Mouse (Mus musculus) forebrain, embryonic 15.5 days (tissue): ENCODE measurements around the gene Ascc3. TPM values are rescaled to one million over a fixed set of nuclear protein-coding genes. Genes with fewer than 3 reads are reported as not detected.

Source experiments
- ATAC-seq: fragments of 200-750 bp; cut with Nextera tagmentation; replicated peaks from 2 replicates; pipeline ENCODE4 v1.8.0; 2017; ENCODE audit warnings: mild to moderate bottlenecking, moderate TSS enrichment, moderate library complexity
- H3K27ac ChIP-seq: fragments of 300-500 bp; sonication (generic); replicated peaks from 2 replicates; pipeline ENCODE4 v1.5.1; 2015; ENCODE audit warnings: mild to moderate bottlenecking, inconsistent platforms
- H3K27me3 ChIP-seq: fragments of 300-500 bp; sonication (generic); 2 replicates; pipeline ENCODE4 v1.6.1; 2015; ENCODE audit warnings: inconsistent platforms
- H3K36me3 ChIP-seq: fragments of 300-500 bp; sonication (generic); 2 replicates; pipeline ENCODE4 v1.6.1; 2015; ENCODE audit warnings: mild to moderate bottlenecking, inconsistent platforms
- H3K4me1 ChIP-seq: fragments of 300-500 bp; sonication (generic); 2 replicates; pipeline ENCODE4 v1.6.1; 2015; ENCODE audit warnings: inconsistent platforms
- H3K4me2 ChIP-seq: fragments of 300-500 bp; sonication (generic); replicated peaks from 2 replicates; pipeline ENCODE4 v1.6.1; 2015; ENCODE audit warnings: mild to moderate bottlenecking, inconsistent platforms
- H3K4me3 ChIP-seq: fragments of 300-500 bp; sonication (generic); 2 replicates; pipeline ENCODE4 v1.5.1; 2015; ENCODE audit warnings: mild to moderate bottlenecking, inconsistent platforms
- H3K9ac ChIP-seq: fragments of 300-500 bp; sonication (generic); replicated peaks from 2 replicates; pipeline ENCODE4 v1.6.1; 2015; ENCODE audit warnings: mild to moderate bottlenecking, inconsistent platforms
- H3K9me3 ChIP-seq: fragments of 300-500 bp; sonication (generic); 2 replicates; pipeline ENCODE4 v1.6.1; 2016; ENCODE audit warnings: inconsistent platforms
- WGBS: fragments of 180-500 bp; shearing (Covaris S2); methylation state at CpG from one replicate; pipeline ENCODE4 v1.1.7; 2015; ENCODE audit warnings: mixed read lengths; 5-methylcytosine and 5-hydroxymethylcytosine counted together
- polyA plus RNA-seq: library from polyadenylated mRNA; unstranded; fragments of >200 nt; fragmentation: Nextera tagmentation; extraction: Ambion mirVana; gene quantifications from 2 replicates; pipeline ENCODE4 v1.2.1, GENCODE M21; 2015

The Ascc3 gene
- polyA plus RNA-seq, 1 experiment from 2014 or later: 17.4 TPM

GRCm38 (mm10) chr10:50876952-50877351 lies 284.5 kb downstream of the Ascc3 start:
- no peak overlapping the region for H3K4me2 ChIP-seq
- H3K36me3 ChIP-seq: no peaks in the 10 kb centered on the region
- no peaks in the 10 kb centered on the region for H3K27me3 ChIP-seq
- H3K27ac ChIP-seq: no peak overlapping the region
- no peaks in the 10 kb centered on the region for H3K4me1 ChIP-seq
- H3K9ac ChIP-seq: no peak overlapping the region
- H3K4me3 ChIP-seq: no peak overlapping the region
- WGBS: 87% methylated on average over 5 of the region's 5 CpGs
- ATAC-seq: no peak
- H3K9me3 ChIP-seq: no peaks in the 10 kb centered on the region

GRCm38 (mm10) chr10:50881476-50882069 lies 289.1 kb downstream of the Ascc3 start:
- WGBS: 15% methylated on average over 2 of the region's 2 CpGs
- Histone ChIP-seq H3K27ac (no peak overlapping the region), H3K4me1 (no peaks in the 10 kb centered on the region), H3K4me2 (no peak overlapping the region), H3K9ac (no peak overlapping the region), H3K36me3 (no peaks in the 10 kb centered on the region), H3K4me3 (no peak overlapping the region), H3K9me3 (no peaks in the 10 kb centered on the region), H3K27me3 (no peaks in the 10 kb centered on the region)
- ATAC-seq: peak; percentile 29; the same call in 1 of the 2 replicates

- H3K36me3 ChIP-seq: no peaks in the 10 kb centered on the region
- no peak overlapping the region for H3K4me2 ChIP-seq
- 85% methylated on average over 2 of the region's 2 CpGs for WGBS
- no peaks in the 10 kb centered on the region for H3K9me3 ChIP-seq
- no peak for ATAC-seq
- H3K27me3 ChIP-seq: no peaks in the 10 kb centered on the region
- H3K9ac ChIP-seq: no peak overlapping the region
- no peak overlapping the region for H3K4me3 ChIP-seq
- no peaks in the 10 kb centered on the region for H3K4me1 ChIP-seq
- no peak overlapping the region for H3K27ac ChIP-seq
These were observed 289.9 kb downstream of the Ascc3 start for GRCm38 (mm10) chr10:50882366-50882765.

GRCm38 (mm10) chr10:50886305-50886704 lies 293.8 kb downstream of the Ascc3 start:
- 41% methylated on average over 4 of the region's 4 CpGs for WGBS
- H3K4me2 ChIP-seq: no peak overlapping the region
- H3K36me3 ChIP-seq: no peaks in the 10 kb centered on the region
- H3K27me3 ChIP-seq: peaks cover 25% of the 10 kb centered on the region
- no peak overlapping the region for H3K9ac ChIP-seq
- no peaks in the 10 kb centered on the region for H3K9me3 ChIP-seq
- no peak for ATAC-seq
- no peak overlapping the region for H3K4me3 ChIP-seq
- no peaks in the 10 kb centered on the region for H3K4me1 ChIP-seq
- no peak overlapping the region for H3K27ac ChIP-seq

GRCm38 (mm10) chr10:50890621-50891020 lies 298.2 kb downstream of the Ascc3 start:
- Histone ChIP-seq H3K27me3 (peaks cover 63% of the 10 kb centered on the region), H3K27ac (no peak overlapping the region), H3K9me3 (no peaks in the 10 kb centered on the region), H3K4me2 (no peak overlapping the region), H3K36me3 (no peaks in the 10 kb centered on the region), H3K4me1 (peaks cover 15% of the 10 kb centered on the region), H3K9ac (no peak overlapping the region), H3K4me3 (no peak overlapping the region)
- 16% methylated on average over 6 of the region's 6 CpGs for whole genome bisulfite sequencing
- no peak for ATAC-seq

GRCm38 (mm10) chr10:50891876-50892711 lies 299.6 kb downstream of the Ascc3 start:
- Histone ChIP-seq H3K27me3 (peaks cover 76% of the 10 kb centered on the region), H3K9me3 (no peaks in the 10 kb centered on the region), H3K9ac (no peak overlapping the region), H3K4me3 (no peak overlapping the region), H3K36me3 (no peaks in the 10 kb centered on the region), H3K4me1 (peaks cover 15% of the 10 kb centered on the region), H3K4me2 (no peak overlapping the region), H3K27ac (no peak overlapping the region)
- no peak for ATAC-seq
- whole genome bisulfite sequencing: under 1% methylated on average over 26 of the region's 26 CpGs

GRCm38 (mm10) chr10:50892751-50893320 lies 300.4 kb downstream of the Ascc3 start:
- Histone ChIP-seq H3K27me3 (peaks cover 84% of the 10 kb centered on the region), H3K9me3 (no peaks in the 10 kb centered on the region), H3K36me3 (no peaks in the 10 kb centered on the region), H3K4me3 (0 out of 2 replicates have a peak overlapping the region, but pooled peaks have one; percentile 10), H3K27ac (no peak overlapping the region), H3K9ac (no peak overlapping the region), H3K4me1 (peaks cover 19% of the 10 kb centered on the region), H3K4me2 (no peak overlapping the region)
- no peak for ATAC-seq
- 4% methylated on average over 15 of the region's 15 CpGs for WGBS

GRCm38 (mm10) chr10:50893546-50893945 lies 301.1 kb downstream of the Ascc3 start:
- Histone ChIP-seq H3K36me3 (no peaks in the 10 kb centered on the region), H3K27ac (no peak overlapping the region), H3K9me3 (no peaks in the 10 kb centered on the region), H3K27me3 (peaks cover 89% of the 10 kb centered on the region), H3K4me2 (no peak overlapping the region), H3K4me3 (peak overlapping the region; percentile 49; the same call in 1 of the 2 replicates), H3K9ac (no peak overlapping the region), H3K4me1 (peaks cover 20% of the 10 kb centered on the region)
- WGBS: 4% methylated on average over 10 of the region's 10 CpGs
- no peak for ATAC-seq

GRCm38 (mm10) chr10:50894170-50894991 lies 301.9 kb downstream of the Ascc3 start, which contains the start of gene Sim1:
Gene Sim1, plus strand, starts transcription at chr10:50894754.
- peaks cover 86% of the 10 kb centered on the region for H3K27me3 ChIP-seq
- peak within 1 kb of the TSS; percentile 10; the same call in 1 of the 2 replicates for H3K9ac ChIP-seq
- no peaks in the 10 kb centered on the region for H3K9me3 ChIP-seq
- peak within 1 kb of the TSS; percentile 70 for H3K4me2 ChIP-seq
- H3K4me3 ChIP-seq: peak within 1 kb of the TSS; percentile 49
- peaks cover 20% of the 10 kb centered on the region for H3K4me1 ChIP-seq
- WGBS: under 1% methylated on average over 61 of the region's 62 CpGs
- H3K36me3 ChIP-seq: no peaks in the 10 kb centered on the region
- H3K27ac ChIP-seq: no peak within 1 kb of the TSS
- peak; percentile 97 for ATAC-seq

- Histone ChIP-seq H3K4me1 (peaks cover 20% of the 10 kb centered on the region), H3K36me3 (no peaks in the 10 kb centered on the region), H3K9ac (no peak overlapping the region), H3K27ac (no peak overlapping the region), H3K4me3 (peak overlapping the region; percentile 49), H3K27me3 (peaks cover 79% of the 10 kb centered on the region), H3K9me3 (no peaks in the 10 kb centered on the region), H3K4me2 (peak overlapping the region; percentile 70)
- no peak for ATAC-seq
- under 1% methylated on average over 44 of the region's 44 CpGs for WGBS
These were observed 302.8 kb downstream of the Ascc3 start for GRCm38 (mm10) chr10:50895091-50895790.
